Mouse (Mus musculus): ENCODE measurements at regions not wholly inside any gene's neighbourhood (a gene's known extent, or its start where the extent isn't known, plus 50 kb on each side); places are given as distances from the start of the nearest gene placed in this dataset.

DNA sequence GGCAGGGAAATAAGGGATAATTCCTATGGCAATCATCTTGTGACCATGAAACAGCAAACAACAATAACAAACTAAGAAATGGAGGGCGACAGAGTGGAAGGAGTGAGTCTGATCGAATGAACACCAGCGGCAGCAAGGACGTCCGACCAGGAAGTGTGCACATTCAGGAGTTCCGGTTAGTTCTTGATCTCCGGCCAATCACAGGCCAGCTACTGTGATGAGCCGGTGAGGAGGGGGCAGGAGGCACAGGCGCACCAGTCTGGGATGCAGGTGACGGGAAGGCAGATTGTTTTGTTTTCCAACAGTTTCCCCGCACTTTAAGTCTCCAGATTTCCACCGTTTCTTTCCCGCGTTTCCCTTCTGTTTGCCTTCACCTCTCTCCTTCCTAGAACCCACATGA lies 50.3 kb upstream of the Hunk start:
- TF ChIP-seq CTCF (conservative IDR thresholded peaks at IDR 0.05 in 1 of 2, IDR thresholded peaks at IDR 0.05 in 1 of 2; ENCODE audit: low read depth in 2 of 2, low read length in 2 of 2) (no peak), HCFC1 (IDR thresholded peaks at IDR 0.05; ENCODE audit: low read depth, low read length) (no peak), RCOR1 (conservative IDR thresholded peaks at IDR 0.05; ENCODE audit: low read depth, low read length) (no peak), ZNF384 (IDR thresholded peaks at IDR 0.05; ENCODE audit: low read depth, low read length) (no peak), MEF2A (IDR thresholded peaks at IDR 0.05; ENCODE audit: borderline replicate concordance, low read depth, low read length) (no peak), EP300 (IDR thresholded peaks at IDR 0.05; ENCODE audit: low read length) (no peak), POLR2A (IDR thresholded peaks at IDR 0.05; ENCODE audit: low read depth, low read length) (no peak), NRF1 (IDR thresholded peaks at IDR 0.05; ENCODE audit: low read depth, low read length) (no peak), USF1 (IDR thresholded peaks at IDR 0.05; ENCODE audit: low read depth, low read length) (no peak), SMC3 (IDR thresholded peaks at IDR 0.05; ENCODE audit: low read depth, low read length) (no peak), JUN (IDR thresholded peaks at IDR 0.05; ENCODE audit: insufficient read depth, low read depth, low read length) (no peak), TBP (conservative IDR thresholded peaks at IDR 0.05; ENCODE audit: low read depth, low read length) (no peak), MYC (IDR thresholded peaks at IDR 0.05; ENCODE audit: low read depth, low read length) (no peak)

Data from CH12.LX (cell line).